Mouse (Mus musculus) lung, postnatal 0 days (tissue): Measurements from ENCODE around the gene Gm3164. TPM values are rescaled to one million over a fixed set of nuclear protein-coding genes. Genes with fewer than 3 reads are reported as not detected.
"Not testable (repeated sequence)": the region's sequence is repeated elsewhere in the genome, so short reads cannot be mapped to it uniquely, and the experiment has no call there.

Experiments used
- ATAC-seq: fragments of 200-750 bp; cut with Nextera tagmentation; 2 replicates; pipeline ENCODE4 v1.8.0; 2017; ENCODE audit warnings: moderate library complexity
- DNase-seq: peaks from one replicate; pipeline ENCODE4 v3.0.0-alpha.2; 2016; ENCODE audit warnings: low spot score
- H3K27ac ChIP-seq: fragments of 300-500 bp; sonication (generic); 2 replicates; pipeline ENCODE4 v1.5.1; 2014; ENCODE audit warnings: antibody characterized with exemption, mild to moderate bottlenecking, low read length, mixed read lengths
- H3K27me3 ChIP-seq: fragments of 300-500 bp; sonication (generic); replicated peaks from 2 replicates; pipeline ENCODE4 v1.6.1; 2014; ENCODE audit warnings: low read length, mixed read lengths; ENCODE audit not compliant: insufficient read depth
- H3K36me3 ChIP-seq: fragments of 300-500 bp; sonication (generic); 2 replicates; pipeline ENCODE4 v1.6.1; 2014; ENCODE audit warnings: low read length, mixed read lengths; ENCODE audit not compliant: insufficient read depth
- H3K4me1 ChIP-seq: fragments of 300-500 bp; sonication (generic); 2 replicates; pipeline ENCODE4 v1.6.1; 2014; ENCODE audit warnings: antibody characterized with exemption, low read depth, low read length, mixed read lengths; ENCODE audit not compliant: insufficient read depth
- H3K4me2 ChIP-seq: fragments of 300-500 bp; sonication (generic); replicated peaks from 2 replicates; pipeline ENCODE4 v1.6.1; 2014; ENCODE audit warnings: low read depth, mild to moderate bottlenecking, low read length, moderate library complexity, mixed read lengths
- H3K4me3 ChIP-seq: fragments of 300-500 bp; sonication (generic); 2 replicates; pipeline ENCODE4 v1.5.1; 2014; ENCODE audit warnings: low read depth, low read length
- H3K9ac ChIP-seq: fragments of 300-500 bp; sonication (generic); replicated peaks from 2 replicates; pipeline ENCODE4 v1.6.1; 2014; ENCODE audit warnings: low read depth, mild to moderate bottlenecking
- H3K9me3 ChIP-seq: fragments of 300-500 bp; sonication (generic); 2 replicates; pipeline ENCODE4 v1.6.1; 2016; ENCODE audit warnings: low read length, mixed read lengths
- WGBS: fragments of 180-500 bp; shearing (Covaris S2); extraction: QIAGEN DNeasy Blood & Tissue Kit; methylation state at CpG from one replicate; pipeline ENCODE4 v1.1.7; 2014; 5-methylcytosine and 5-hydroxymethylcytosine counted together
- polyA plus RNA-seq: library from polyadenylated mRNA; unstranded; fragments of >200 nt; fragmentation: Nextera tagmentation; extraction: Ambion mirVana; gene quantifications from 2 replicates; pipeline ENCODE4 v1.2.1, GENCODE M21; 2015

Gm3164 gene
- polyA plus RNA-seq, 1 experiment from 2014 or later: 0.10 TPM

GRCm38 (mm10) chr14:4401245-4401644, 14.0 kb upstream of the Gm3164 start:
- H3K27ac ChIP-seq, H3K4me3 ChIP-seq, DNase-seq, H3K36me3 ChIP-seq, ATAC-seq, H3K4me1 ChIP-seq, H3K4me2 ChIP-seq, H3K27me3 ChIP-seq, H3K9ac ChIP-seq, H3K9me3 ChIP-seq: not testable (repeated sequence)
- WGBS: 69% methylated on average over 4 of the region's 5 CpGs

GRCm38 (mm10) chr14:4403840-4404239, 11.4 kb upstream of the Gm3164 start:
- not testable (repeated sequence) for H3K27me3 ChIP-seq, H3K9ac ChIP-seq, H3K4me3 ChIP-seq, ATAC-seq, H3K9me3 ChIP-seq, H3K27ac ChIP-seq, H3K36me3 ChIP-seq, DNase-seq, H3K4me1 ChIP-seq, H3K4me2 ChIP-seq

GRCm38 (mm10) chr14:4409939-4410338, 5.3 kb upstream of the Gm3164 start:
- not testable (repeated sequence) for H3K9me3 ChIP-seq, DNase-seq, ATAC-seq, H3K27ac ChIP-seq, H3K4me3 ChIP-seq, H3K4me1 ChIP-seq, H3K9ac ChIP-seq, H3K36me3 ChIP-seq, H3K27me3 ChIP-seq, H3K4me2 ChIP-seq
- WGBS: 27% methylated on average over 1 of the region's 1 CpGs

- H3K4me3 ChIP-seq, H3K4me1 ChIP-seq, ATAC-seq, H3K36me3 ChIP-seq, H3K27ac ChIP-seq, H3K9ac ChIP-seq, H3K27me3 ChIP-seq, DNase-seq, H3K4me2 ChIP-seq, H3K9me3 ChIP-seq: not testable (repeated sequence)
These were observed 15.4 kb downstream of the Gm3164 start, which contains the start of gene Gm3173 for GRCm38 (mm10) chr14:4430692-4431091. Gene Gm3173, plus strand, starts transcription at chr14:4430992.

- no CpG with 5 or more reads among the region's 2 CpGs for WGBS
- H3K27ac ChIP-seq, H3K9ac ChIP-seq, H3K4me1 ChIP-seq, DNase-seq, H3K36me3 ChIP-seq, H3K9me3 ChIP-seq, H3K4me3 ChIP-seq, ATAC-seq, H3K4me2 ChIP-seq, H3K27me3 ChIP-seq: not testable (repeated sequence)
These were observed 66.2 kb downstream of the Gm3164 start, which contains the start of gene Gm3182 for GRCm38 (mm10) chr14:4481445-4481844. Gene Gm3182, plus strand, starts transcription at chr14:4481745.

Other genes with a start within 250 kb of the Gm3164 start
- 0.07 TPM in 1 of 2 replicates, not detected in the other for gene Gm2974, start 232.9 kb upstream of the Gm3164 start, polyA plus RNA-seq
- gene Gm3138, start 165.8 kb upstream of the Gm3164 start, polyA plus RNA-seq: not detected in 2 replicates
- gene Gm3149, start 98.2 kb upstream of the Gm3164 start, polyA plus RNA-seq: not detected in 2 replicates
- 0.12 TPM in 1 of 2 replicates, not detected in the other for gene 2610042L04Rik, start 80.7 kb upstream of the Gm3164 start, polyA plus RNA-seq
- not detected in 2 replicates for gene Gm3159, start 17.9 kb upstream of the Gm3164 start, polyA plus RNA-seq
- not detected in 2 replicates for gene Gm3173, start 15.5 kb downstream of the Gm3164 start, polyA plus RNA-seq
- gene Gm3182, start 66.3 kb downstream of the Gm3164 start, polyA plus RNA-seq: not detected in 2 replicates
- gene Gm3047, start 140.0 kb downstream of the Gm3164 start, polyA plus RNA-seq: not detected in 2 replicates
- not detected in 2 replicates for gene Gm8159, start 216.9 kb downstream of the Gm3164 start, polyA plus RNA-seq
- gene Gm3239, start 248.7 kb downstream of the Gm3164 start, polyA plus RNA-seq: not detected in 2 replicates